Mouse (Mus musculus): Measurements from ENCODE around the gene Gm5615.

The Gm5615 gene

GRCm38 (mm10) chr9:36541863-36542262 is at the start of gene Gm5615:
Gm5615 (minus strand) TSS chr9:36541963.
- DNase-seq (ENCODE audit: low read depth, low spot score): no peak

DNA sequence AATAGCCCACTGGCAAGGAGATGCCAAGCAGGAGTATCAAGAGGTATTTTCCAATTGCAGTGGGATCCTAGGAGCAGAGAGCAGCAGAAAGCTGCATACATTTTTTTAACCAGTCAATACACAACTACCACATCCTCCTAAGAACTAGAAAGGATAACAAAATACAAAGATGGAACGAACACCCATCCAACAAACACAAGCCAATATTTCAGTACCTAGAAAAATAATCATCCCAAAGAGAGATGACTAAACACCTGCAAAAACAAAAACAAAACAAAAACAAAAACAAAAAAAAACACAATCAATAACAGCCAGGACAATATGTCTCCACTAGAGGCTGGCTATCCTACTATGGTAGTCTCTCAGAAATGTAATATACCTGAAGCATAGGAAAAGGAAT is 40.8 kb upstream of the Gm5615 start, which contains the start of gene Gm17689:
TSS of gene Gm17689 (minus strand) at position 101 of the 400 bp plus-strand sequence.
- no peak for DNase-seq (ENCODE audit: low read depth, low spot score)

DNA sequence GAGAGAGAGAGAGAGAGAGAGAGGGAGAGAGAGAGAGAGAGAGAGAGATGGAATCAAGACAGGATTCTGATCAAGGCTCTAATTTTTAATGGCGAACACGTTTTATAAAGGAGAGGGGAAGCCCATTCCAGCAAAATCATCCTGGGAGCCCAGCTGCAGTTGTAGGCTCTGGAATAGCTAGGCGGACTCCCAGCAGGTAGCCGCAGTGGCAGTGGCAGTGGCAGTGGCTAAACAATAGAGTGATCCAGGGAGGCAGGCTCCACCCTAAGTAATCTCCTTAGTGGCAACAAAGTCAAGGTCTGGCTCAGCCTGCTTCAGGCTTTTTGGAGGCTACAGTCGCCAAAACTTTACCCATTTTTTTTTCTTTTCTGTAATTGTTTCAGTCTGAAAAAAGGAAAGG is 37.6 kb downstream of the Gm5615 start:
- no peak for DNase-seq (ENCODE audit: low read depth, low spot score)

DNA sequence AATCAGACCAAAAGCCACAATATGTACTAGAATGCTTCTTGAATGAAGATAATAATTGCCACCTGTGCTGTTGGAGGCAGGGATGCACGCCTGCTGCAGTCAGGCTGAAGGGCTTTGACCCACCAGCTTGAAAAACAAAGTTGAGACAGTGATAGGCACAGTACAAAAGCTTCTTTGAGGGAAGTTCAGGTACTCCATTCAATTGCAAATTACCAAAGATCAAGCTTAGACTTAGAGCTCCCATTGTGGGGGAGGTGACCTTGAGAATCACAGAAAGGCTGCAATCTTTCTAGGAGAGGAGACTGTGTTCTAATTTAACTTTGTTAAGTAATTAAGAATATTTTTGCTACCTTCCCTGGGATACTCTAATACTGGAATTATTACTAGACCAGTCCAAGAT is 45.9 kb downstream of the Gm5615 start:
- DNase-seq (ENCODE audit: low read depth, low spot score): no peak

DNA sequence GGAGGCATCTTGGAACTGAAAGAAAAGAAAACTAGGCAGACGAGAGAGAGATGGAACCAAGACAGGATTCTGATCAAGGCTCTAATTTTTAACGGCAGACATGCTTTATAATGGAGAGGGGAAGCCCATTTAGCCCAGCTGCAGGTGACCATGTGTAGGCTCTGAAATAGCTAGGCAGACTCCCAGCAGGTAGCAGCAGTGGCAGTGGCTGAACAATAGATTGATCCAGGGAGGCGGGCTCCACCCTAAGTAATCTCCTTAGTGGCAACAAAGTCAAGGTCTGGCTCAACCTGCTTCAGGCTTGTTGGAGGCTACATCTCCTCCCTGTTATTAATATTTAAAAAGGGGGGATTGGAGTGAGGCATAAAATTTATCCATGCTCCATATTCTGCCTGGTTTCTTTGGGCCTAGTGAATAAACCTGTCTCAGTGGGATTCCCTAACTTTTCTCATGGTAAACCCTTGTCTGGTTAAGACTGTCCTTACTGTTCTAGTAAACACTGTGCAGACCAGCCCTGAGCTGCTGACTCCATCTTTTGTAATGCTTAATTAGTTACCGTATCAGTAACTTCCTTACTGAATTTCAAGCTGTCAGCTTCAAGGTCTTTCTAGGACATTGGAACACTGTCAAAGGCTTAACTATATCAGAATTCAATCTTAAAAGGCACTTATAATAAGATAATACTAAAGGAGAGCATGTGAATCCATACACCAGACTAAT is 47.1 kb downstream of the Gm5615 start:
- DNase-seq (ENCODE audit: low read depth, low spot score): no peak

All from retina, postnatal 7 days (tissue).